Comparison of ENCODE assay signal across 14 mouse cellular contexts in genomic region chr2:93488911-93489587, GRCm38 (mm10). TPM values are rescaled to one million over a fixed set of nuclear protein-coding genes. Genes with fewer than 3 reads are reported as not detected.
DNase-seq lines count a peak whose midpoint lies in the region; ATAC-seq and TF ChIP-seq lines count a peak whose summit lies in the region.
"Had no signal": no experiment of that assay in that cellular context is flagged by ENCODE, and none has a peak within 500 bp of the region (broad histone marks: within the 10 kb centered on the region; RNA-seq: fewer than 3 reads in every experiment).

No protein-coding gene starts in this region.

- DNase-seq in heart, postnatal 10 days, result peak; percentile 55 to 71
- peak; percentile 76 for DNase-seq in lung, embryonic 14.5 days
- no peak for DNase-seq in lung, postnatal 36 days
- DNase-seq in hindbrain, embryonic 11.5 days (ENCODE audit: low spot score), result peak; percentile 68
- DNase-seq in layer of hippocampus, postnatal 10 days (ENCODE audit: low spot score in 2 of 2), result no peak
- DNase-seq in gastrocnemius, postnatal 25 days, result no peak
- DNase-seq: right cerebral cortex, postnatal 4 days had no signal

- H3K36me3 ChIP-seq in heart, embryonic 11.5 days (ENCODE audit: control insufficient read depth, insufficient read depth, low read length), result no peaks in the 10 kb centered on the region
- H3K36me3 ChIP-seq in lung, embryonic 14.5 days (ENCODE audit: insufficient read depth), result no peaks in the 10 kb centered on the region
- H3K36me3 ChIP-seq in hindbrain, embryonic 11.5 days (ENCODE audit: control insufficient read depth, insufficient read depth, low read length), result no peaks in the 10 kb centered on the region
- no peaks in the 10 kb centered on the region for H3K36me3 ChIP-seq in neural tube, embryonic 13.5 days
- H3K36me3 ChIP-seq: embryonic facial prominence, embryonic 12.5 days; heart, embryonic 10.5 days; limb, embryonic 13.5 days had no signal

- TF ChIP-seq CTCF in lung, embryonic 14.5 days (IDR thresholded peaks at IDR 0.05; ENCODE audit: low read depth), result peak; percentile 57

- WGBS in heart, embryonic 11.5 days (ENCODE audit: insufficient replicate concordance), result 22% methylated on average over 19 of the region's 19 CpGs
- 17% methylated on average over 19 of the region's 19 CpGs for WGBS in lung, embryonic 14.5 days
- WGBS in hindbrain, embryonic 11.5 days, result 28% methylated on average over 19 of the region's 19 CpGs
- WGBS in neural tube, embryonic 13.5 days, result 19% methylated on average over 19 of the region's 19 CpGs

- peaks cover 11% of the 10 kb centered on the region for H3K27me3 ChIP-seq in heart, embryonic 11.5 days (ENCODE audit: control insufficient read depth, insufficient read depth, low read length)
- H3K27me3 ChIP-seq in lung, embryonic 14.5 days (ENCODE audit: insufficient read depth, low read length), result 0 out of 2 replicates have a peak, but pooled peaks cover 3% of the 10 kb centered on the region
- no peaks in the 10 kb centered on the region for H3K27me3 ChIP-seq in hindbrain, embryonic 11.5 days (ENCODE audit: control insufficient read depth, insufficient read depth, low read length)
- peaks cover 8% of the 10 kb centered on the region for H3K27me3 ChIP-seq in neural tube, embryonic 13.5 days

- no peak overlapping the region for H3K27ac ChIP-seq in heart, embryonic 11.5 days (ENCODE audit: low read depth, low read length)
- H3K27ac ChIP-seq in lung, embryonic 14.5 days (ENCODE audit: low read depth), result no peak overlapping the region
- H3K27ac ChIP-seq in hindbrain, embryonic 11.5 days (ENCODE audit: low read depth, low read length), result no peak overlapping the region
- no peak overlapping the region for H3K27ac ChIP-seq in neural tube, embryonic 13.5 days (replicated peaks)
- H3K27ac ChIP-seq: embryonic facial prominence, embryonic 12.5 days; heart, embryonic 10.5 days; limb, embryonic 13.5 days had no signal

- intact Hi-C loops in heart, postnatal 10 days (cut with DNase I), result no loop called here

- no peak overlapping the region for H3K9ac ChIP-seq in heart, embryonic 11.5 days (ENCODE audit: low read depth, low read length)
- H3K9ac ChIP-seq in lung, embryonic 14.5 days, result no peak overlapping the region
- no peak overlapping the region for H3K9ac ChIP-seq in hindbrain, embryonic 11.5 days (ENCODE audit: low read depth, low read length)
- no peak overlapping the region for H3K9ac ChIP-seq in neural tube, embryonic 13.5 days
- H3K9ac ChIP-seq: embryonic facial prominence, embryonic 12.5 days; limb, embryonic 13.5 days had no signal

- no peak for ATAC-seq in heart, embryonic 11.5 days (replicated peaks; ENCODE audit: insufficient number of reproducible peaks, low FRiP score, low TSS enrichment)
- peak; percentile 89 for ATAC-seq in lung, embryonic 14.5 days (ENCODE audit: insufficient read depth)
- peak; percentile 75 for ATAC-seq in hindbrain, embryonic 11.5 days (ENCODE audit: low FRiP score)
- ATAC-seq in neural tube, embryonic 13.5 days (ENCODE audit: low read depth), result peak; percentile 41; the same call in 1 of the 2 replicates
- ATAC-seq: forebrain, embryonic 16.5 days had no signal

- no peaks in the 10 kb centered on the region for H3K4me1 ChIP-seq in heart, embryonic 11.5 days (ENCODE audit: control insufficient read depth, insufficient read depth, low read length)
- 0 out of 2 replicates have a peak, but pooled peaks cover 4% of the 10 kb centered on the region for H3K4me1 ChIP-seq in lung, embryonic 14.5 days (ENCODE audit: insufficient read depth)
- H3K4me1 ChIP-seq in hindbrain, embryonic 11.5 days (replicated peaks; ENCODE audit: control insufficient read depth, insufficient read depth, low read length), result peaks cover 2% of the 10 kb centered on the region; the same call in 1 of the 2 replicates
- peaks cover 25% of the 10 kb centered on the region for H3K4me1 ChIP-seq in neural tube, embryonic 13.5 days (replicated peaks)

- H3K4me3 ChIP-seq in heart, embryonic 11.5 days (ENCODE audit: low read depth, low read length), result no peak overlapping the region
- H3K4me3 ChIP-seq in lung, embryonic 14.5 days (ENCODE audit: low read depth, low read length), result no peak overlapping the region
- H3K4me3 ChIP-seq in hindbrain, embryonic 11.5 days (ENCODE audit: low read depth, low read length), result no peak overlapping the region
- H3K4me3 ChIP-seq in neural tube, embryonic 13.5 days, result no peak overlapping the region
- H3K4me3 ChIP-seq: embryonic facial prominence, embryonic 12.5 days; heart, embryonic 10.5 days; limb, embryonic 13.5 days; myocyte had no signal

- H3K9me3 ChIP-seq in heart, embryonic 11.5 days (replicated peaks; ENCODE audit: control insufficient read depth, low read length), result no peaks in the 10 kb centered on the region
- no peaks in the 10 kb centered on the region for H3K9me3 ChIP-seq in lung, embryonic 14.5 days (ENCODE audit: low read depth, low read length)
- H3K9me3 ChIP-seq in hindbrain, embryonic 11.5 days (ENCODE audit: control insufficient read depth, low read length), result no peaks in the 10 kb centered on the region
- no peaks in the 10 kb centered on the region for H3K9me3 ChIP-seq in neural tube, embryonic 13.5 days
- H3K9me3 ChIP-seq: embryonic facial prominence, embryonic 12.5 days; heart, embryonic 10.5 days; limb, embryonic 13.5 days had no signal

- no peak overlapping the region for H3K4me2 ChIP-seq in heart, embryonic 11.5 days
- no peak overlapping the region; the same call in 1 of the 2 replicates for H3K4me2 ChIP-seq in lung, embryonic 14.5 days
- no peak overlapping the region for H3K4me2 ChIP-seq in hindbrain, embryonic 11.5 days (replicated peaks; ENCODE audit: low read depth, low read length)
- no peak overlapping the region for H3K4me2 ChIP-seq in neural tube, embryonic 13.5 days
- H3K4me2 ChIP-seq: embryonic facial prominence, embryonic 12.5 days; limb, embryonic 13.5 days had no signal

RNA-seq across cellular contexts. Expression of gene Cd82, which starts 26.1 kb away (rescaled TPM):
- total RNA-seq in heart, postnatal 10 days (2021), result 10 to 100 TPM; 13.9 to 17.2 TPM
- 10.6 and 14.3 TPM in 2 replicates for polyA plus RNA-seq in heart, embryonic 11.5 days (2014; fragmentation: Nextera tagmentation; extraction: Ambion mirVana)
- polyA plus RNA-seq in lung, embryonic 14.5 days (2014; fragmentation: Nextera tagmentation; extraction: Ambion mirVana), result 21.7 and 22.2 TPM in 2 replicates
- 6.2 and 6.3 TPM in 2 replicates for polyA plus RNA-seq in hindbrain, embryonic 11.5 days (2014; fragmentation: Nextera tagmentation; extraction: Ambion mirVana)
- polyA plus RNA-seq in neural tube, embryonic 13.5 days (2015; fragmentation: Nextera tagmentation; extraction: Ambion mirVana), result 23.9 and 26.8 TPM in 2 replicates
- total RNA-seq in layer of hippocampus, postnatal 10 days (2021), result 10 to 100 TPM; 11.4 to 12.4 TPM
- 10 to 100 TPM in 1 of 2 experiments, 1 to 10 TPM in 1; 9.1 to 12.0 TPM for total RNA-seq in gastrocnemius, postnatal 25 days (2021)

Comparison
In these comparisons a context has a peak if more than half of its experiments do, and no peak if none do; other contexts are left out.
1. DNase-seq: peak in heart, postnatal 10 days (2 of 2), lung, embryonic 14.5 days (single experiment) and hindbrain, embryonic 11.5 days (single experiment); none in lung, postnatal 36 days (single experiment), layer of hippocampus, postnatal 10 days (0 of 2) and gastrocnemius, postnatal 25 days (single experiment).